Mouse (Mus musculus) ES-E14 (cell line): ENCODE measurements around the gene Gpr65.

Experiments
- CHD2 ChIP-seq: IDR thresholded peaks from 2 replicates; pipeline ENCODE4 v1.6.1; 2014; ENCODE audit warnings: mild to moderate bottlenecking, low read depth, low read length, inconsistent platforms
- MAFK ChIP-seq: IDR thresholded peaks from 2 replicates; pipeline ENCODE4 v1.6.1; 2014; ENCODE audit warnings: mild to moderate bottlenecking, low read depth, low read length, inconsistent platforms; ENCODE audit not compliant: insufficient read depth
- ZNF384 ChIP-seq: IDR thresholded peaks from 2 replicates; pipeline ENCODE4 v1.6.1; 2012; ENCODE audit warnings: low read depth, low read length, inconsistent platforms

DNA sequence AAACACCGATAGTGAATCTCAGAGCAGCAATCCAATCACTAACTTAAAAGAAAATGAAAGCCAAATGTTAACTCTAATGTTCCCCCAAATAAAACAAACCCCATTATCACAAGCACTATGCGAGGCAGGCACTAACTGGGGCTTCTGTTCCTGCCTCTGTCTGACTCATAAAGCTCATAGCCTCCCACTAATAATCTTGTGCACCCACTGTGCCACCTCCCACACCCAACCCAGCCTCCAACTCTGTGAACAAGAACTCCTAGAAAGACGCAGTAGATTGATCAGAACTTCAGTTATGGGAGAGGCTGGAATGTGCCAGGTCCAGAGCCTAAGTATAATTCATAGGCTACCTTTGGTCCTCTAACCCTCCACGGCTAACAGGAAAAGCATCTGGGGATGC lies 24.3 kb upstream of the Gpr65 start:
- no peak for TF ChIP-seq CHD2
- TF ChIP-seq MAFK = no peak
- no peak for TF ChIP-seq ZNF384
